Mouse (Mus musculus): Measurements from ENCODE around the gene Slc12a9. TPM values are rescaled to one million over a fixed set of nuclear protein-coding genes. Genes with fewer than 3 reads are reported as not detected.
A peak's percentile ranks its signal among the peaks of the same experiment; 100 is the strongest.

Slc12a9 gene
- polyA plus RNA-seq, 1 experiment from 2014 or later: 6.2 TPM

DNA sequence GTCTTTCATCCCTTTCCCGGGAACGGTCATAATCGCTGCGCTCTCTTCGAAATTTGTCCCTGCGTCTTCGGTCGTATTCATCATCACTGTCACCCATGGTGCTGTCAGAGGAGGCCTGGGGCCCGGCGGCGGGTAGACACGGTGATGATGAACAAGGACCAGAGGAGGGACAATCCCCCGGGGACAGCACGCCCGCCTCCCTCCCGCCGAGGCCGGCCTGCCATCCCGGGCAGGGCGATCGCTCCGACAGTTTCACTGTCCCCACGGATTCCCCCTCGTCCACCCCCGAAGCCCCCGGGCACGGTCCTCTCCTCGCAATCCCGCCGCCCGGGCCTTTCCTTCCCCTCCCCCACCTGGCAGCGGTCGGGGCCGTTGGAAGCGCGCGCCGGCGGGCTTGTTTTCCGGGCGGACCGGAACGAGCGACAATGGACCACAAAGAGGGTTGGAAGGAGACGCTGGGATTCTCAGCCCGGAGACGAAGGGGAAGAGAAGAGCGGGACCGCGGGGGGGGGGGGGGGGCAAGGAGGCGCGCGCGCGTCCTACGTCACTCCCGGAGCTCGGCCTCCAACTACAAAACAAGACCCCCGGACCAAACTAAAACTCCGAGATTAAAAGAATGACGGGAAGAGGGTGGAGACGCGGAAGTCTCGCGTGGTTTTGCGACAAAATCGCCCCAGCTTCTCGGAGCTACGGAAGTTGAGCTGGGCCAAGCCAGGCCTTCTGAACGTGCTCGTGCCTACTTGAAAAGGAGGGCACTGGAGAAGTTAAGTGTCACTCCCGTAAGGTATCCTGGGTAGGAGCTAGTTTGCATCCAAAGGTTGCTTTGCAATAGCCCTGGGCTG, 26.1 kb downstream of the Slc12a9 start, which contains the start of gene Srrt:
Srrt (minus strand) TSS at position 604 of the 842 bp plus-strand sequence.
- peak within 1 kb of the TSS; percentile 77 for H3K4me2 ChIP-seq (ENCODE audit: low read length)
- H3K36me3 ChIP-seq (ENCODE audit: control insufficient read depth, insufficient read depth, low read length): peaks cover 43% of the 10 kb centered on the region
- 1% methylated on average over 59 of the region's 72 CpGs for WGBS
- peak within 1 kb of the TSS; percentile 86 for H3K9ac ChIP-seq (ENCODE audit: low read length)
- peaks cover 28% of the 10 kb centered on the region for H3K4me1 ChIP-seq (ENCODE audit: control insufficient read depth, insufficient read depth, low read length)
- H3K27ac ChIP-seq (ENCODE audit: low read depth, low read length): peak within 1 kb of the TSS; percentile 92
- H3K9me3 ChIP-seq (replicated peaks; ENCODE audit: control insufficient read depth, low read length): no peaks in the 10 kb centered on the region
- DNase-seq (ENCODE audit: low spot score): peak; percentile 99
- peak within 1 kb of the TSS; percentile 67 for H3K4me3 ChIP-seq (ENCODE audit: low read depth, low read length)
- H3K27me3 ChIP-seq (replicated peaks; ENCODE audit: control insufficient read depth, insufficient read depth, low read length): no peaks in the 10 kb centered on the region
- ATAC-seq: peak; percentile 92

- WGBS: 15% methylated on average over 12 of the region's 12 CpGs
- peak overlapping the region; percentile 86 for H3K9ac ChIP-seq (ENCODE audit: low read length)
- ATAC-seq (no peak), DNase-seq (ENCODE audit: low spot score) (no peak)
- peaks cover 28% of the 10 kb centered on the region for H3K4me1 ChIP-seq (ENCODE audit: control insufficient read depth, insufficient read depth, low read length)
- H3K4me2 ChIP-seq (ENCODE audit: low read length): peak overlapping the region; percentile 77
- H3K27me3 ChIP-seq (replicated peaks; ENCODE audit: control insufficient read depth, insufficient read depth, low read length): no peaks in the 10 kb centered on the region
- peak overlapping the region; percentile 67 for H3K4me3 ChIP-seq (ENCODE audit: low read depth, low read length)
- H3K9me3 ChIP-seq (replicated peaks; ENCODE audit: control insufficient read depth, low read length): no peaks in the 10 kb centered on the region
- H3K27ac ChIP-seq (ENCODE audit: low read depth, low read length): peak overlapping the region; percentile 92
- H3K36me3 ChIP-seq (ENCODE audit: control insufficient read depth, insufficient read depth, low read length): peaks cover 51% of the 10 kb centered on the region
These were observed 26.9 kb downstream of the Slc12a9 start for GRCm38 (mm10) chr5:137306439-137307005.

GRCm38 (mm10) chr5:137305822-137306221, 27.6 kb downstream of the Slc12a9 start:
- Histone ChIP-seq H3K4me2 (ENCODE audit: low read length) (peak overlapping the region; percentile 77), H3K9me3 (replicated peaks; ENCODE audit: control insufficient read depth, low read length) (no peaks in the 10 kb centered on the region), H3K27me3 (replicated peaks; ENCODE audit: control insufficient read depth, insufficient read depth, low read length) (no peaks in the 10 kb centered on the region), H3K27ac (ENCODE audit: low read depth, low read length) (no peak overlapping the region), H3K4me3 (ENCODE audit: low read depth, low read length) (peak overlapping the region; percentile 67), H3K4me1 (ENCODE audit: control insufficient read depth, insufficient read depth, low read length) (peaks cover 28% of the 10 kb centered on the region), H3K36me3 (ENCODE audit: control insufficient read depth, insufficient read depth, low read length) (peaks cover 58% of the 10 kb centered on the region), H3K9ac (ENCODE audit: low read length) (peak overlapping the region; percentile 86; the same call in 1 of the 2 replicates)
- WGBS: 69% methylated on average over 3 of the region's 3 CpGs
- no peak for DNase-seq (ENCODE audit: low spot score)
- no peak for ATAC-seq

GRCm38 (mm10) chr5:137304816-137305215, 28.6 kb downstream of the Slc12a9 start:
- H3K9me3 ChIP-seq (replicated peaks; ENCODE audit: control insufficient read depth, low read length): no peaks in the 10 kb centered on the region
- no peak overlapping the region for H3K4me3 ChIP-seq (ENCODE audit: low read depth, low read length)
- peaks cover 59% of the 10 kb centered on the region for H3K36me3 ChIP-seq (ENCODE audit: control insufficient read depth, insufficient read depth, low read length)
- H3K9ac ChIP-seq (ENCODE audit: low read length): peak overlapping the region; percentile 86
- H3K4me1 ChIP-seq (ENCODE audit: control insufficient read depth, insufficient read depth, low read length): peaks cover 28% of the 10 kb centered on the region
- no peak for ATAC-seq
- WGBS: 74% methylated on average over 4 of the region's 4 CpGs
- H3K27ac ChIP-seq (ENCODE audit: low read depth, low read length): no peak overlapping the region
- no peaks in the 10 kb centered on the region for H3K27me3 ChIP-seq (replicated peaks; ENCODE audit: control insufficient read depth, insufficient read depth, low read length)
- no peak for DNase-seq (ENCODE audit: low spot score)
- H3K4me2 ChIP-seq (ENCODE audit: low read length): peak overlapping the region; percentile 77

- H3K4me3 ChIP-seq (ENCODE audit: low read depth, low read length): no peak overlapping the region
These were observed 29.2 kb downstream of the Slc12a9 start for GRCm38 (mm10) chr5:137304165-137304564.

GRCm38 (mm10) chr5:137303609-137304008, 29.8 kb downstream of the Slc12a9 start:
- 91% methylated on average over 4 of the region's 4 CpGs for WGBS
- ATAC-seq: no peak
- Histone ChIP-seq H3K27me3 (replicated peaks; ENCODE audit: control insufficient read depth, insufficient read depth, low read length) (no peaks in the 10 kb centered on the region), H3K4me3 (ENCODE audit: low read depth, low read length) (no peak overlapping the region), H3K9me3 (replicated peaks; ENCODE audit: control insufficient read depth, low read length) (no peaks in the 10 kb centered on the region), H3K9ac (ENCODE audit: low read length) (no peak overlapping the region), H3K27ac (ENCODE audit: low read depth, low read length) (no peak overlapping the region), H3K36me3 (ENCODE audit: control insufficient read depth, insufficient read depth, low read length) (peaks cover 65% of the 10 kb centered on the region), H3K4me1 (ENCODE audit: control insufficient read depth, insufficient read depth, low read length) (peaks cover 28% of the 10 kb centered on the region), H3K4me2 (ENCODE audit: low read length) (no peak overlapping the region)
- no peak for DNase-seq (ENCODE audit: low spot score)

More at GRCm38 (mm10) chr5:137304165-137304564, 29.2 kb downstream of the Slc12a9 start:
- Histone ChIP-seq H3K9ac (ENCODE audit: low read length) (peak overlapping the region; percentile 86; the same call in 1 of the 2 replicates), H3K4me2 (ENCODE audit: low read length) (no peak overlapping the region), H3K27me3 (replicated peaks; ENCODE audit: control insufficient read depth, insufficient read depth, low read length) (no peaks in the 10 kb centered on the region), H3K4me1 (ENCODE audit: control insufficient read depth, insufficient read depth, low read length) (peaks cover 28% of the 10 kb centered on the region), H3K27ac (ENCODE audit: low read depth, low read length) (no peak overlapping the region), H3K9me3 (replicated peaks; ENCODE audit: control insufficient read depth, low read length) (no peaks in the 10 kb centered on the region), H3K36me3 (ENCODE audit: control insufficient read depth, insufficient read depth, low read length) (peaks cover 62% of the 10 kb centered on the region)
- no peak for DNase-seq (ENCODE audit: low spot score)
- ATAC-seq: no peak
- 90% methylated on average over 3 of the region's 3 CpGs for WGBS

DNA sequence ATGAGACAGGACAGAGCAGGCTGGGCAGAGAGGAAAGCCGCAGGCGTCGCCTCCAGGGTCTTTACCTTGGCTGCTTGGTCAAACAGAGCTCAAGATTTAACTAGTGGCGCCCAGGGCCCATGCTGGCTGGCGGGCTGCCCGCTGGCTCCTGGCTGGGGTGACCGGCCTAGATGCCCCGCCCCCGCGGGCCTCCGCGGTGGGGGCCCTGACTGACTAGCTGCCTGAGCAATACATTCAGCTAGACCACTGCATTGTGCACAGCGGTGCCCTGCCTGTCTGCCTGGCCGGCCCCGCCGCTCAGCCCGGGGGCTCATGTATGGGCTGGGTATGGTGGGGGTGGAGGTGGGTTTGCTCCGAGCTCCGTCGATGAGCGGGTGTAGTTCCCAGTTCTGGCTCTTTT, 32.1 kb downstream of the Slc12a9 start:
- no peak overlapping the region for H3K9ac ChIP-seq (ENCODE audit: low read length)

DNA sequence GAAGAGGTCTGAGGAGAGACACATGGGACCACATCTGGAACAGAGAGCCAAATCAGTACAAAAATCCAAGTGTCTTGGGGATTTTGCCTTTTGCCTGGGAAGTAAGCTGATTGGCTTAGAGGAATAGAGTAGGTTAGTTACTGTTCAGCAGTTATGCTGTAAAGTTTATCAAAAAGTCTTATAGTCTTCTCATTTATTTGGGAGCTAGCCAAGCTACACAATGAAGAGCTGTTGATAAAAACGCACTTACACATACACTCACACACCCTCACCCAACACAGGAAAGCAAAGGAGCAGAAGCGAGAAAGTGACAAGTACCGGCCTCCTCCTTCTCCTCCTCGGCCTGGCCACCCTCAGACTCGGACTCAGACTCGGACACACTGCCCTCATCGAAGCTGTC, 34.2 kb downstream of the Slc12a9 start:
- DNase-seq (ENCODE audit: low spot score): no peak
- H3K27me3 ChIP-seq (replicated peaks; ENCODE audit: control insufficient read depth, insufficient read depth, low read length): no peaks in the 10 kb centered on the region
- ATAC-seq: no peak
- peaks cover 96% of the 10 kb centered on the region for H3K36me3 ChIP-seq (ENCODE audit: control insufficient read depth, insufficient read depth, low read length)
- 89% methylated on average over 7 of the region's 7 CpGs for WGBS
- no peak overlapping the region for H3K27ac ChIP-seq (ENCODE audit: low read depth, low read length)
- H3K4me2 ChIP-seq (ENCODE audit: low read length): no peak overlapping the region
- H3K9ac ChIP-seq (ENCODE audit: low read length): no peak overlapping the region
- H3K9me3 ChIP-seq (replicated peaks; ENCODE audit: control insufficient read depth, low read length): no peaks in the 10 kb centered on the region
- peaks cover 8% of the 10 kb centered on the region for H3K4me1 ChIP-seq (ENCODE audit: control insufficient read depth, insufficient read depth, low read length)
- H3K4me3 ChIP-seq (ENCODE audit: low read depth, low read length): no peak overlapping the region

More for the DNA sequence above, 32.1 kb downstream of the Slc12a9 start:
- no peak overlapping the region for H3K4me2 ChIP-seq (ENCODE audit: low read length)
- H3K4me3 ChIP-seq (ENCODE audit: low read depth, low read length): no peak overlapping the region
- H3K9me3 ChIP-seq (replicated peaks; ENCODE audit: control insufficient read depth, low read length): no peaks in the 10 kb centered on the region
- peak; percentile 36 for DNase-seq (ENCODE audit: low spot score)
- peak; percentile 33; the same call in 1 of the 2 replicates for ATAC-seq
- peaks cover 89% of the 10 kb centered on the region for H3K36me3 ChIP-seq (ENCODE audit: control insufficient read depth, insufficient read depth, low read length)
- peaks cover 22% of the 10 kb centered on the region for H3K4me1 ChIP-seq (ENCODE audit: control insufficient read depth, insufficient read depth, low read length)
- H3K27ac ChIP-seq (ENCODE audit: low read depth, low read length): no peak overlapping the region
- 60% methylated on average over 20 of the region's 21 CpGs for WGBS
- no peaks in the 10 kb centered on the region for H3K27me3 ChIP-seq (replicated peaks; ENCODE audit: control insufficient read depth, insufficient read depth, low read length)

DNA sequence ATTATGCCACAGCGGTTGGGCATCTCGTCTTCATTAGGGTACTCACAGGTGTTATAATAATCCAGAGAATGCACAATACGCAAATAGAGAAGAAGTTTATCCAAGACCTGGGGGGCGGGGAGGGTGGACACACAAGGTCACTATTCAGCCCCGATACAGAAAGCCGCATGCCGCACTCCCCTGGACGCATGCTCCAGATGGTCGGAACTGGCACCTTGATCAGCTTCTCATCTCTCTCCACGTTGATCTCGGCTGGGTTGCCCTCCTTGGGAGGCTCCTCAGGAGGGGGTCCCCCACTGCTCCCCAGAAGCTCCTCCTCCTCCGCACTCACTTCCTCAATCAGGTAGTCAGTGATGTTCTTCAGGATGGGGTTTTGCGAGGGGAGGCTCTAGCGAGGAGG, 36.3 kb downstream of the Slc12a9 start:
- H3K9ac ChIP-seq (ENCODE audit: low read length): no peak overlapping the region
- H3K9me3 ChIP-seq (replicated peaks; ENCODE audit: control insufficient read depth, low read length): no peaks in the 10 kb centered on the region
- H3K27ac ChIP-seq (ENCODE audit: low read depth, low read length): no peak overlapping the region
- H3K4me1 ChIP-seq (ENCODE audit: control insufficient read depth, insufficient read depth, low read length): peaks cover 9% of the 10 kb centered on the region
- no peak overlapping the region for H3K4me2 ChIP-seq (ENCODE audit: low read length)
- WGBS: 94% methylated on average over 14 of the region's 14 CpGs
- peaks cover 75% of the 10 kb centered on the region for H3K36me3 ChIP-seq (ENCODE audit: control insufficient read depth, insufficient read depth, low read length)
- no peaks in the 10 kb centered on the region for H3K27me3 ChIP-seq (replicated peaks; ENCODE audit: control insufficient read depth, insufficient read depth, low read length)
- DNase-seq (ENCODE audit: low spot score) (no peak), ATAC-seq (no peak)
- no peak overlapping the region for H3K4me3 ChIP-seq (ENCODE audit: low read depth, low read length)

Data from forebrain, embryonic 14.5 days (tissue).